7 mouse cellular contexts compared by ENCODE assay signal in the genomic region with DNA sequence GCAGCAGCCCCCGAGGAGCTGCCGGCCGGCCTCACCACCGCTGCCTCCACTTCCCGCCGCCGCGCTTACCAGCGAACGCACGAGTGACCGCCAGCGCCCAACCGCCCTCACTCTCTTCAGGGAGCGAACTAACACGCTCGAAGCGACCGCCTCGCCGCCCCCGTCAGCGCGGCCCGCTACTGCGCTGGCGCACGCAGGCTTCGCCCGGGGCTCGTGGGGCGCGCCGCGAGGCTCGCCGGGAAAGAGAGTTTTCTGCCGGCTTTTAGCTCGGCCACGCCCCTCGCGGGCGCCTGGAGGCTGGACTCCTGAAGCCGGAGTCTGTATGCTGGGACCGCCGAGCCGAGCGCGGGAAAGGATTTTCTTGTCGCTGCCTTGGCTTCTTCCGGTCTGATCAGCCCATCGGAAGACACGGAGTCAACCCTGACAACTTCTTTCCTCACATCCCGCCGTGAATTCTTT. TPM values are rescaled to one million over a fixed set of nuclear protein-coding genes. Genes with fewer than 3 reads are reported as not detected.
A peak's percentile ranks its signal among the peaks of the same experiment; 100 is the strongest.
DNase-seq lines count a peak whose midpoint lies in the region; ATAC-seq and TF ChIP-seq lines count a peak whose summit lies in the region.

Gene Tex30 (minus strand): TSS at position 183 of the 459 bp plus-strand sequence.

- H3K27me3 ChIP-seq in embryonic facial prominence, embryonic 10.5 days (replicated peaks; ENCODE audit: low read depth, poor library complexity, severe bottlenecking) = no peaks in the 10 kb centered on the region
- no peaks in the 10 kb centered on the region for H3K27me3 ChIP-seq in intestine, postnatal 0 days (replicated peaks; ENCODE audit: control insufficient read depth, insufficient read depth, low read length)
- no peaks in the 10 kb centered on the region for H3K27me3 ChIP-seq in midbrain, embryonic 12.5 days
- no peaks in the 10 kb centered on the region for H3K27me3 ChIP-seq in small intestine, adult 2 months (ENCODE audit: control insufficient read depth, insufficient read depth, low read length)

- 0 out of 2 replicates have a peak, but pooled peaks have one; percentile 8 for TF ChIP-seq CTCF in intestine, postnatal 0 days (IDR thresholded peaks at IDR 0.05; ENCODE audit: low read depth)
- no peak for TF ChIP-seq CTCF in small intestine, adult 2 months (IDR thresholded peaks at IDR 0.05; ENCODE audit: extremely low read depth, insufficient read length, insufficient replicate concordance, low read depth, low read length)

- H3K4me1 ChIP-seq in embryonic facial prominence, embryonic 10.5 days = peaks cover 13% of the 10 kb centered on the region
- no peaks in the 10 kb centered on the region for H3K4me1 ChIP-seq in intestine, postnatal 0 days (replicated peaks; ENCODE audit: control insufficient read depth, insufficient read depth, low read length)
- H3K4me1 ChIP-seq in midbrain, embryonic 12.5 days = peaks cover 9% of the 10 kb centered on the region
- no peaks in the 10 kb centered on the region for H3K4me1 ChIP-seq in small intestine, adult 2 months (ENCODE audit: control insufficient read depth, insufficient read depth, insufficient read length, low read length)

- peak within 1 kb of the TSS; percentile 93 for H3K27ac ChIP-seq in embryonic facial prominence, embryonic 10.5 days (replicated peaks)
- H3K27ac ChIP-seq in intestine, postnatal 0 days (ENCODE audit: low read depth, low read length) = peak within 1 kb of the TSS; percentile 91
- H3K27ac ChIP-seq in midbrain, embryonic 12.5 days (replicated peaks) = peak within 1 kb of the TSS; percentile 92
- peak within 1 kb of the TSS; percentile 71 for H3K27ac ChIP-seq in small intestine, adult 2 months (ENCODE audit: insufficient read depth, low read depth, low read length)

- WGBS in embryonic facial prominence, embryonic 10.5 days = under 1% methylated on average over 55 of the region's 55 CpGs
- WGBS in intestine, postnatal 0 days = under 1% methylated on average over 47 of the region's 55 CpGs
- WGBS in midbrain, embryonic 12.5 days = under 1% methylated on average over 55 of the region's 55 CpGs
- under 1% methylated on average over 55 of the region's 55 CpGs for WGBS in small intestine, adult 2 months

- peak; percentile 98 for ATAC-seq in intestine, postnatal 0 days
- ATAC-seq in midbrain, embryonic 12.5 days (ENCODE audit: low FRiP score, low read depth) = peak; percentile 98

- H3K36me3 ChIP-seq in embryonic facial prominence, embryonic 10.5 days (replicated peaks) = peaks cover 43% of the 10 kb centered on the region
- peaks cover 6% of the 10 kb centered on the region for H3K36me3 ChIP-seq in intestine, postnatal 0 days (ENCODE audit: control insufficient read depth, insufficient read depth)
- peaks cover 24% of the 10 kb centered on the region; the same call in 1 of the 2 replicates for H3K36me3 ChIP-seq in midbrain, embryonic 12.5 days
- H3K36me3 ChIP-seq in small intestine, adult 2 months (ENCODE audit: control insufficient read depth, insufficient read depth, low read length) = no peaks in the 10 kb centered on the region

- TF ChIP-seq POLR2A in small intestine, adult 2 months (IDR thresholded peaks at IDR 0.05; ENCODE audit: low read depth, low read length) = peak; percentile 69

- no peaks in the 10 kb centered on the region for H3K9me3 ChIP-seq in embryonic facial prominence, embryonic 10.5 days
- no peaks in the 10 kb centered on the region for H3K9me3 ChIP-seq in intestine, postnatal 0 days (ENCODE audit: control insufficient read depth)
- H3K9me3 ChIP-seq in midbrain, embryonic 12.5 days = no peaks in the 10 kb centered on the region

- H3K4me3 ChIP-seq in embryonic facial prominence, embryonic 10.5 days = peak within 1 kb of the TSS; percentile 78
- H3K4me3 ChIP-seq in intestine, postnatal 0 days (ENCODE audit: low read depth, low read length) = peak within 1 kb of the TSS; percentile 69
- peak within 1 kb of the TSS; percentile 80 for H3K4me3 ChIP-seq in midbrain, embryonic 12.5 days
- peak within 1 kb of the TSS; percentile 93 for H3K4me3 ChIP-seq in small intestine, adult 2 months (ENCODE audit: low read depth, low read length)

- H3K9ac ChIP-seq in intestine, postnatal 0 days (ENCODE audit: low read depth, low read length) = peak within 1 kb of the TSS; percentile 66
- peak within 1 kb of the TSS; percentile 71 for H3K9ac ChIP-seq in midbrain, embryonic 12.5 days (replicated peaks)

- peak within 1 kb of the TSS; percentile 70 for H3K4me2 ChIP-seq in intestine, postnatal 0 days (replicated peaks; ENCODE audit: low read depth)
- H3K4me2 ChIP-seq in midbrain, embryonic 12.5 days (replicated peaks) = peak within 1 kb of the TSS; percentile 64

- intact Hi-C loops in left cerebral cortex, postnatal 4 days (cut with DNase I) = loop anchor here (10.0 kb wide), 1 partner anchor 137 kb away; no protein-coding TSS in a partner anchor

- DNase-seq in adrenal gland, postnatal 10 days = peak; percentile 97
- DNase-seq in embryonic facial prominence, embryonic 10.5 days (ENCODE audit: low spot score) = peak; percentile 97
- peak; percentile 58 for DNase-seq in gonadal fat pad, adult 2 months (ENCODE audit: low read depth)
- peak; percentile 96 for DNase-seq in left cerebral cortex, postnatal 4 days

RNA-seq across cellular contexts. Expression of gene Tex30, which starts in this region (rescaled TPM):
- 10 to 100 TPM; 15.3 to 17.3 TPM for total RNA-seq in adrenal gland, postnatal 10 days (2021)
- 106 and 112 TPM in 2 replicates for polyA plus RNA-seq in embryonic facial prominence, embryonic 10.5 days (2016; fragmentation: Nextera tagmentation; extraction: Ambion mirVana)
- 4.8 and 5.8 TPM in 2 replicates for polyA plus RNA-seq in gonadal fat pad, adult 2 months (2012; rRNA removed)
- polyA plus RNA-seq in intestine, postnatal 0 days (2015; fragmentation: Nextera tagmentation; extraction: Ambion mirVana) = 37.0 and 39.0 TPM in 2 replicates
- 10 to 100 TPM in 1 of 2 experiments, 1 to 10 TPM in 1; 10.0 to 11.0 TPM for total RNA-seq in left cerebral cortex, postnatal 4 days (2021)
- 85.2 and 85.7 TPM in 2 replicates for polyA plus RNA-seq in midbrain, embryonic 12.5 days (2016; fragmentation: Nextera tagmentation; extraction: Ambion mirVana)
- 0.83 and 1.6 TPM in 2 replicates for polyA plus RNA-seq in small intestine, adult 2 months (2012; rRNA removed)

Comparison
In these comparisons a context has a peak if more than half of its experiments do, and no peak if none do; other contexts are left out.
1. Peak in every context shown above with its lines: DNase-seq, ATAC-seq, H3K4me3 ChIP-seq and H3K27ac ChIP-seq.